ENCODE assay signal across 8 mouse cellular contexts in the genomic region with DNA sequence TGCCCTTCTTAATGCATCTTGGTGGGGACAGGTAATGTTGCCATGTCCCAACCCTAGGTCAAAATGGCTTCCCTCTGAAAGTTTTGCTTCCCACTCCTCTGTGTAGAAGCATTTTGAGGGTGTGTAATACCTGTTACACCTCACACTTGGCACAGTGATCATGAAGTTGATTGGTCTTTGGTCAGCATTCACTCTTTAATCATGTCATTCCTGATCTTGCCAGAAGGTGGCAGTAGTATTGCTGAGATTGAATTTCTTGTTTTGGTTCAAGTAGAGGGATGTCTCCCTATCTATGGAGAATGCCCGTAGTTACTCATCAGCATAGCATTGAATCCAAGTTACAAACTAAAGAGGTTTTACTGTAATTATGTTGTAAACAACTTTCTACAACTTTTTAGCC.
A peak's percentile ranks its signal among the peaks of the same experiment; 100 is the strongest.
DNase-seq lines count a peak whose midpoint lies in the region; ATAC-seq and TF ChIP-seq lines count a peak whose summit lies in the region.

No protein-coding gene starts in this region.

- no peak overlapping the region for H3K4me3 ChIP-seq in gastrocnemius, adult 2 months
- H3K4me3 ChIP-seq in hindbrain, embryonic 16.5 days (ENCODE audit: low read length) = no peak overlapping the region
- no peak overlapping the region for H3K4me3 ChIP-seq in midbrain, embryonic 13.5 days (replicated peaks)

- WGBS in hindbrain, embryonic 16.5 days = 15% methylated on average over 1 of the region's 1 CpGs
- 13% methylated on average over 1 of the region's 1 CpGs for WGBS in midbrain, embryonic 13.5 days

- no peak overlapping the region for H3K9ac ChIP-seq in hindbrain, embryonic 16.5 days (ENCODE audit: low read depth, low read length)
- H3K9ac ChIP-seq in midbrain, embryonic 13.5 days (replicated peaks) = no peak overlapping the region

- H3K36me3 ChIP-seq in hindbrain, embryonic 16.5 days (ENCODE audit: control insufficient read depth, insufficient read depth, low read length) = no peaks in the 10 kb centered on the region
- H3K36me3 ChIP-seq in midbrain, embryonic 13.5 days = no peaks in the 10 kb centered on the region

- H3K4me2 ChIP-seq in hindbrain, embryonic 16.5 days (ENCODE audit: low read length) = no peak overlapping the region
- H3K4me2 ChIP-seq in midbrain, embryonic 13.5 days (replicated peaks) = no peak overlapping the region

- no peaks in the 10 kb centered on the region for H3K27me3 ChIP-seq in hindbrain, embryonic 16.5 days (replicated peaks; ENCODE audit: control insufficient read depth, insufficient read depth, low read length)
- no peaks in the 10 kb centered on the region for H3K27me3 ChIP-seq in midbrain, embryonic 13.5 days

- peak; percentile 63; the same call in 1 of the 2 replicates for ATAC-seq in hindbrain, embryonic 16.5 days
- 0 out of 2 replicates have a peak, but pooled peaks have one; percentile 57 for ATAC-seq in midbrain, embryonic 13.5 days

- no peaks in the 10 kb centered on the region for H3K9me3 ChIP-seq in hindbrain, embryonic 16.5 days (ENCODE audit: control insufficient read depth, low read length)
- H3K9me3 ChIP-seq in midbrain, embryonic 13.5 days = no peaks in the 10 kb centered on the region

- no peak overlapping the region for H3K27ac ChIP-seq in gastrocnemius, adult 2 months
- no peak overlapping the region for H3K27ac ChIP-seq in hindbrain, embryonic 16.5 days (ENCODE audit: low read depth, low read length)
- H3K27ac ChIP-seq in midbrain, embryonic 13.5 days = no peak overlapping the region

- no peak for DNase-seq in gastrocnemius, adult 2 months
- DNase-seq in gastrocnemius, postnatal 25 days = no peak
- peak; percentile 29 for DNase-seq in right cerebral cortex, adult 18-20 months
- DNase-seq in right cerebral cortex, postnatal 25 days = no peak
- peak; percentile 56 for DNase-seq in cerebellum, adult 8-10 months
- DNase-seq in ovary, adult 18-20 months (ENCODE audit: low spot score) = no peak

- no peaks in the 10 kb centered on the region for H3K4me1 ChIP-seq in hindbrain, embryonic 16.5 days (ENCODE audit: control insufficient read depth, insufficient read depth, low read depth, low read length)
- no peaks in the 10 kb centered on the region for H3K4me1 ChIP-seq in midbrain, embryonic 13.5 days (replicated peaks)

- TF ChIP-seq CTCF in gastrocnemius, adult 2 months (IDR thresholded peaks at IDR 0.05) = peak; percentile 77

- intact Hi-C loops in gastrocnemius, adult 2 months (cut with DNase I) = loop anchor here (2.0 kb wide), 1 partner anchor 595 kb away; no protein-coding TSS in a partner anchor

Comparison
In these comparisons a context has a peak if more than half of its experiments do, and no peak if none do; other contexts are left out.
1. DNase-seq: peak in right cerebral cortex, adult 18-20 months (single experiment) and cerebellum, adult 8-10 months (single experiment); none in gastrocnemius, adult 2 months (single experiment), gastrocnemius, postnatal 25 days (single experiment), right cerebral cortex, postnatal 25 days (single experiment) and ovary, adult 18-20 months (single experiment).